In the genomic region with DNA sequence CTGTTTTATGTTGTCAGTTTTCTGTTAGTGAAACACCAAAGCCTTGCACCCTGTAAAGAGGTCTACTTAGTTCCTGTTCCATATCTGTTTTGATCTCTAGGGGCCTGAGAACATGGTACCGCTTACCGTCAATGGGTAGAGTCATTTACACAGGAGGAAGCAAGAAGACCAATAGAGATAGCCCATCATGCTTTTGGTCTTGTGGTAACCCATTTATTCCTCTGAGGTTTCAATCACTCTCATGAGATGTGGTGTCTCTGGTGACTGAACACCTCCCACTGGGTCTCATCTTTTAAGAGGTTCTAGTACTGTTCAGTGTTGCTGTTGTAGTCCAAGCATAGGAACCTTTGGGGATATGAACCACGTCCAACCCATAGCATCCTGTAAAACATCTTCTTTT, we compare ENCODE assay signal across 19 mouse cellular contexts.
DNase-seq lines count a peak whose midpoint lies in the region; ATAC-seq and TF ChIP-seq lines count a peak whose summit lies in the region.
"Had no signal": no experiment of that assay in that cellular context is flagged by ENCODE, and none has a peak within 500 bp of the region (broad histone marks: within the 10 kb centered on the region; RNA-seq: fewer than 3 reads in every experiment).

No protein-coding gene starts in this region.

- ATAC-seq in inflammation-experienced regulatory T-cells, adult 6 months: peak; percentile 32
- ATAC-seq in liver, postnatal 0 days: no peak
- no peak for ATAC-seq in stomach, postnatal 0 days (ENCODE audit: low FRiP score, low TSS enrichment)
- ATAC-seq: forebrain, embryonic 16.5 days; intestine, embryonic 16.5 days had no signal

- H3K4me1 ChIP-seq in liver, postnatal 0 days (ENCODE audit: insufficient read depth): no peaks in the 10 kb centered on the region
- H3K4me1 ChIP-seq in stomach, postnatal 0 days (replicated peaks; ENCODE audit: control insufficient read depth, insufficient read depth): no peaks in the 10 kb centered on the region; the same call in 1 of the 2 replicates
- H3K4me1 ChIP-seq: hindbrain, embryonic 12.5 days; midbrain, embryonic 12.5 days had no signal

- no peak overlapping the region for H3K9ac ChIP-seq in liver, postnatal 0 days (replicated peaks)
- no peak overlapping the region for H3K9ac ChIP-seq in stomach, postnatal 0 days (ENCODE audit: low read length)
- H3K9ac ChIP-seq: hindbrain, embryonic 12.5 days; kidney, embryonic 15.5 days; midbrain, embryonic 12.5 days; neural tube, embryonic 13.5 days had no signal

- no peaks in the 10 kb centered on the region for H3K36me3 ChIP-seq in liver, postnatal 0 days (replicated peaks; ENCODE audit: insufficient read depth, low read length)
- H3K36me3 ChIP-seq in stomach, postnatal 0 days (ENCODE audit: control insufficient read depth, insufficient read depth, low read length): no peaks in the 10 kb centered on the region
- H3K36me3 ChIP-seq: hindbrain, embryonic 12.5 days; kidney, embryonic 15.5 days; midbrain, embryonic 12.5 days; neural tube, embryonic 13.5 days had no signal

- TF ChIP-seq EP300 in liver, postnatal 0 days (IDR thresholded peaks at IDR 0.05; ENCODE audit: low read depth): no peak
- no peak for TF ChIP-seq EP300 in stomach, postnatal 0 days (optimal IDR thresholded peaks at IDR 0.05)

- H3K4me3 ChIP-seq in liver, postnatal 0 days (ENCODE audit: low read depth, low read length): no peak overlapping the region
- H3K4me3 ChIP-seq in stomach, postnatal 0 days (ENCODE audit: low read depth, low read length): no peak overlapping the region
- H3K4me3 ChIP-seq: hindbrain, embryonic 12.5 days; kidney, embryonic 15.5 days; midbrain, embryonic 12.5 days; neural tube, embryonic 13.5 days had no signal

- no peaks in the 10 kb centered on the region for H3K9me3 ChIP-seq in liver, postnatal 0 days (ENCODE audit: low read length)
- no peaks in the 10 kb centered on the region for H3K9me3 ChIP-seq in stomach, postnatal 0 days (ENCODE audit: control insufficient read depth, low read length)
- H3K9me3 ChIP-seq: hindbrain, embryonic 12.5 days; kidney, embryonic 15.5 days; midbrain, embryonic 12.5 days; neural tube, embryonic 13.5 days had no signal

- no peaks in the 10 kb centered on the region for H3K27me3 ChIP-seq in liver, postnatal 0 days (ENCODE audit: insufficient read depth, low read length)
- H3K27me3 ChIP-seq in stomach, postnatal 0 days (ENCODE audit: control insufficient read depth, insufficient read depth, low read length): no peaks in the 10 kb centered on the region
- H3K27me3 ChIP-seq: hindbrain, embryonic 12.5 days; kidney, embryonic 15.5 days; midbrain, embryonic 12.5 days; neural tube, embryonic 13.5 days had no signal

- peak; percentile 53 to 58 for DNase-seq in spleen, postnatal 36 days (ENCODE audit: low spot score in 2 of 2)
- DNase-seq in spleen, adult 12 weeks (ENCODE audit: low spot score): no peak
- DNase-seq in T-cell, adult 2 months (ENCODE audit: low spot score): peak; percentile 30
- no peak for DNase-seq in cerebellum, adult 11-12 months
- DNase-seq in liver, postnatal 0 days: no peak
- no peak for DNase-seq in stomach, postnatal 0 days (ENCODE audit: low spot score)
- DNase-seq: adrenal gland, adult 8-10 months; cerebellum, adult 9-10 months; gastrocnemius, postnatal 36 days; kidney, postnatal 4 days; lung, adult 2 months had no signal

- H3K27ac ChIP-seq in liver, postnatal 0 days (ENCODE audit: low read depth): no peak overlapping the region
- H3K27ac ChIP-seq in stomach, postnatal 0 days (replicated peaks): no peak overlapping the region
- H3K27ac ChIP-seq: hindbrain, embryonic 12.5 days; kidney, embryonic 15.5 days; midbrain, embryonic 12.5 days; neural tube, embryonic 13.5 days had no signal

- H3K4me2 ChIP-seq in liver, postnatal 0 days (ENCODE audit: low read depth, low read length): no peak overlapping the region
- no peak overlapping the region for H3K4me2 ChIP-seq in stomach, postnatal 0 days (replicated peaks; ENCODE audit: low read depth)
- H3K4me2 ChIP-seq: hindbrain, embryonic 12.5 days; kidney, embryonic 15.5 days; liver, embryonic 11.5 days; midbrain, embryonic 12.5 days; neural tube, embryonic 13.5 days had no signal

- WGBS in liver, postnatal 0 days (ENCODE audit: insufficient replicate concordance): 62% methylated on average over 3 of the region's 3 CpGs
- 93% methylated on average over 3 of the region's 3 CpGs for WGBS in stomach, postnatal 0 days

- no peak for TF ChIP-seq CTCF in liver, postnatal 0 days (IDR thresholded peaks at IDR 0.05; ENCODE audit: low read depth)
- TF ChIP-seq CTCF in stomach, postnatal 0 days (IDR thresholded peaks at IDR 0.05; ENCODE audit: low read depth): no peak

Comparison
In these comparisons a context has a peak if more than half of its experiments do, and no peak if none do; other contexts are left out.
1. DNase-seq: peak in spleen, postnatal 36 days (2 of 2) and T-cell, adult 2 months (single experiment); none in spleen, adult 12 weeks (single experiment), cerebellum, adult 11-12 months (single experiment), liver, postnatal 0 days (single experiment) and stomach, postnatal 0 days (single experiment).